Mouse (Mus musculus) Patski (cell line): Measurements from ENCODE around the gene Onecut1. TPM values are rescaled to one million over a fixed set of nuclear protein-coding genes. Genes with fewer than 3 reads are reported as not detected.
A peak's percentile ranks its signal among the peaks of the same experiment; 100 is the strongest.

Experiments
- ATAC-seq: fragments of 100-300 bp; one replicate; pipeline ENCODE4 v1.8.0; 2021
- CTCF ChIA-PET: fragments of 350-600 bp; sonication (Branson Sonifier 250); formaldehyde crosslinking; loops from one replicate; lab custom pipeline; 2022; ENCODE audit warnings: inconsistent platforms; lab: Charles Lee
- POLR2A ChIA-PET: fragments of 350-600 bp; sonication (Branson Sonifier 250); formaldehyde crosslinking; loops from one replicate; lab custom pipeline; 2022; ENCODE audit warnings: antibody characterized with exemption, inconsistent platforms; lab: Charles Lee
- DNase-seq: peaks from one replicate; pipeline ENCODE4 v3.0.0-alpha.2; 2011; ENCODE audit warnings: low read depth, low spot score
- H3K27me3 ChIP-seq: fragments of 371-371 bp; one replicate; pipeline ENCODE4 v1.5.1; 2021
- CTCF ChIP-seq: fragments of 100-300 bp; IDR thresholded peaks from one replicate; pipeline ENCODE4 v1.5.1; 2021
- in situ Hi-C: fragments of 300-500 bp; cut with MboI; formaldehyde crosslinking; loops from 3 replicates; pipeline ENCODE4 v1.11.1; 2018; ENCODE audit warnings: low pct_unique_long_range_greater_than_20kb, mixed read lengths
- polyA plus RNA-seq: library from polyadenylated mRNA; unstranded; gene quantifications from one replicate; pipeline ENCODE4 v1.2.3, GENCODE M21; 2021

Onecut1 gene
- polyA plus RNA-seq, 1 experiment from 2014 or later: not detected

DNA sequence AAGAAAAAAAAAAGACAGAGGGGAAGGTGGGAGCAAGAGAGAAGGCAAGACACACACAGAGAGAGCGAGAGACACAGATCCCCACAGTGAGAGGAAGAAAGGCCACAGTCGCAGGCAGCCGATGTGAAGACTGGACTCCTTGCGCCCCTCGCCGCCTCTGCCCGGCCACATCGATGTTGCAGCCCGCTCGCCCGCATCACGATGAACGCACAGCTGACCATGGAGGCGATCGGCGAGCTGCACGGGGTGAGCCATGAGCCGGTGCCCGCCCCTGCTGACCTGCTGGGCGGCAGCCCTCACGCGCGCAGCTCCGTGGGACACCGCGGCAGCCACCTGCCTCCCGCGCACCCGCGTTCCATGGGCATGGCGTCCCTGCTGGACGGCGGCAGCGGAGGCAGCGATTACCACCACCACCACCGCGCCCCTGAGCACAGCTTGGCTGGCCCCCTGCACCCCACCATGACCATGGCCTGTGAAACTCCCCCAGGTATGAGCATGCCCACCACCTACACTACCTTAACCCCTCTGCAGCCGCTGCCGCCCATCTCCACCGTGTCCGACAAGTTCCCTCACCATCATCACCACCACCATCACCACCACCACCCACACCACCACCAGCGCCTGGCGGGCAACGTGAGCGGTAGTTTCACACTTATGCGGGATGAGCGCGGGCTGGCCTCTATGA lies 517 bp downstream of the Onecut1 start:
- TF ChIP-seq CTCF: no peak
- no peak for ATAC-seq
- ChIA-PET CTCF (no interaction called here), POLR2A (no interaction called here)
- in situ Hi-C loops: no loop called here
- peaks cover 63% of the 10 kb centered on the region for H3K27me3 ChIP-seq
- no peak for DNase-seq

DNA sequence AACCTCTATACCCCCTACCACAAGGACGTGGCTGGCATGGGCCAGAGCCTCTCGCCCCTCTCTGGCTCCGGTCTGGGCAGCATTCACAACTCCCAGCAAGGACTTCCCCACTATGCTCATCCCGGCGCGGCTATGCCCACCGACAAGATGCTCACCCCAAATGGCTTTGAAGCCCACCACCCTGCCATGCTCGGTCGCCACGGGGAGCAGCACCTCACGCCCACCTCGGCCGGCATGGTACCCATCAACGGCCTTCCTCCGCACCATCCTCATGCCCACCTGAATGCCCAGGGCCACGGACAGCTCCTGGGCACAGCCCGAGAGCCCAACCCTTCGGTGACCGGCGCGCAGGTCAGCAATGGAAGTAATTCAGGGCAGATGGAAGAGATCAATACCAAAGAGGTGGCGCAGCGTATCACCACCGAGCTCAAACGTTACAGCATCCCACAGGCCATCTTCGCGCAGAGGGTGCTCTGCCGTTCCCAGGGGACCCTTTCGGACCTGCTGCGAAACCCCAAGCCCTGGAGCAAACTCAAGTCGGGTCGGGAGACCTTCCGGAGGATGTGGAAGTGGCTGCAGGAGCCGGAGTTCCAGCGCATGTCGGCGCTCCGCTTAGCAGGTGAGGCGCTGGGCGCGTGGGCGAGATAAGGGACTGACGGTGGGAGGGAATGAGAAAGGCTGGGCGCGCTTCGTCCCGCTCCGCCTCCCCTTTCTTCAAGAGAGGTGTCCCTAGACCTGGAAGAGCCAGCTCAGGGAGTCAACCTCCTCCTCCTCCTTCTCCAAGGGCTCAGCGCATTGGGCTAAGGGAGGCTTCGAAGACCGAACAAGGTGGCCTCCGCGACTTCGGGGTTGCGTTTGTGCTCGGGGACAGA lies 1.3 kb downstream of the Onecut1 start:
- CTCF ChIA-PET: no interaction called here

DNA sequence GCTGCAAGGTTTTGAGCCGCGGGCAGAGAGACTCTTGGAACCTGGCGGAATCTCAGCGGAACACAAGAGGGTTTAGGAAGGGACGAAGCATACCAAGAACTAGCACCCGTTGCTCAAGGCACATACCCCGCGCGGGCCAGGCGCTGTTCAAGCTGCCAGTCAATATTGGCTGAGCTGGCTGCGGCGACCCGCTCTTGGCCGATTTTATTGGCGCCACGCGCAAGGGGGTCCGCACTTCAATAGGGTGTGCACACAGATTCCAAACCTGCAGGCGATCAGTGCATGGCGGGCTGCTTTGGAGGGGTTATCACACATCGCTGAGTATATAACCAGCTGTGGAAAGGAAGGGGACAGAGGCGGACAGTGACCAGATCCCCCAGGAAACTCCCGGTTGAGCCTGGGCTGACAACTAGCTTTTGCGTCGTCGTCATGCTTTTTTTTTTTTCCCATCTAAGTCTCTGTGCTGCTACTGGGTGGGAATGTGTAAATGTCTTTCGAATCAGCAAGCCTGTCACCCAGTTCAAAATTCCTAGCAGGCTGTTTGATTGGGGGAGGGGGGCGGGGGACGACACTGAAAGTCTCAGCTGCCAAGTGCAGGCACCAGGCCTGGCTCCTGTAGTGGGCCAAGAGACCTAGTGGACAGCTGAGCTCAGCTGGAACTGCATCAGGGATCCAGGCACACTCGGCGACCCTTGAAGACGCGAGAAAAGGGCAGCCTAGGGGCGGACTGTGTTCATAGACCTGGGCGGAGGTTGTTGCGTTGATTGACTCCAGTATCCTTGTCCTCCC lies 2.1 kb downstream of the Onecut1 start:
- H3K27me3 ChIP-seq: peaks cover 58% of the 10 kb centered on the region
- CTCF ChIA-PET: no interaction called here
- no peak for TF ChIP-seq CTCF
- in situ Hi-C loops: no loop called here
- no peak for DNase-seq
- no peak for ATAC-seq
- POLR2A ChIA-PET: interaction anchor here (0.6 kb wide), 1 partner anchor 885 kb away, joined by 3 read pairs; no protein-coding TSS in a partner anchor

More for the DNA sequence above, 1.3 kb downstream of the Onecut1 start:
- ATAC-seq (no peak), DNase-seq (no peak)
- TF ChIP-seq CTCF: no peak
- H3K27me3 ChIP-seq: peaks cover 57% of the 10 kb centered on the region
- POLR2A ChIA-PET: interaction anchor here (0.6 kb wide), 1 partner anchor 884 kb away, joined by 3 read pairs; no protein-coding TSS in a partner anchor
- in situ Hi-C loops: no loop called here

DNA sequence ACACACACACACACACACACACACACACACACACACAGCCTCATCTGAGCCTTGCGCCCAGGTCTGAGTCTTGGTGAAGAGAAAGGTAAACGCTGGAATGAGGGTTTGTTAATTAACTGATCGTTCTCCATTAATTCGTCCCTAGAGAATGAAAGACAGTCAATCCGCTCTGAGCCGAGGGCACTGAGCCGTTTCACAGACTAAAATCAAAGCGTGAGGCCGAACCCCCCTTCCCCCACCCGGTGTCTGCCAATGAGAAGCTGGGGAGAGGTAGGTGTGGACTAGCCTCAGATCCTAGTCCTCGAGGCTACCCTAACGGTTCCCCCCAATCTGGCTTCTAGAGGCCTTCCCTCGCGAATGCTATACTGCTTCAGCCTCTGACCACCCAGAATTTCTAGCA lies 2.8 kb downstream of the Onecut1 start:
- TF ChIP-seq CTCF: no peak
- POLR2A ChIA-PET: no interaction called here
- peaks cover 58% of the 10 kb centered on the region for H3K27me3 ChIP-seq
- CTCF ChIA-PET: no interaction called here
- in situ Hi-C loops: no loop called here
- no peak for DNase-seq
- no peak for ATAC-seq

DNA sequence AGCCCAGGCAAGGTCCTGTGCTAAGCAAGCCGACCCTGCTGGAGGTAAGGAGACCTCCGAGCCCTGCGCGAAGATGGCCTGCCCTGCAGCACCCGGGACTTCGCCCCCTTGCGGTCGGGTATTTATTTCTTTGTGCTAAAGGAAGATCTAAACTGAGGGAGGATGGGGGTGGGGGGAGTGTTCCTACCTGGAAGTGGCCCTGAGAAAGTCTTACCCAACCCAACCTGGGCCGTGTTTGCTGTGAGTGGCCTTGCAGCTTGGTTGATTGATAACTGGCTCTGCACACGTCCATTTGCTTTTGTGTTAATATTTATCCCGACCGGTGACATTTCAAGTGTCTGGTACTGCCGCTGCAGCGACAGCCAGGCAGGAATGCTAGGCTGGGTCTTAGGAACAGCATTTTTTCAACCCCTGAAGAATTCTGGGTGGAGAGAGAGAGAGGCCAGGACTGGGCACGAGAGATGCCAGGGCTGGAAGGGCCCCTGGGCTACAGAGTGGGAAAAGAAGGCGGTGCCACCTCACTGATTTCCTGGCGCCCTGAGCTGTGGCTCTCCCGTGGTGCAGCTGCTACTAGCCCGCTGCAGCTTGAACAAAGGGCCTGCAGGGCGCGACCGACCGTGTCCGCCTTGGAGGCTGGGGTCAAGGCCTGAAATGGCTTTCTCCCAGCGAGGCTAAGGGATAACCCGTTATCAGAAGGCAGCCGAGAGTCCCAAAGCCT lies 5.0 kb downstream of the Onecut1 start:
- CTCF ChIA-PET: no interaction called here

DNA sequence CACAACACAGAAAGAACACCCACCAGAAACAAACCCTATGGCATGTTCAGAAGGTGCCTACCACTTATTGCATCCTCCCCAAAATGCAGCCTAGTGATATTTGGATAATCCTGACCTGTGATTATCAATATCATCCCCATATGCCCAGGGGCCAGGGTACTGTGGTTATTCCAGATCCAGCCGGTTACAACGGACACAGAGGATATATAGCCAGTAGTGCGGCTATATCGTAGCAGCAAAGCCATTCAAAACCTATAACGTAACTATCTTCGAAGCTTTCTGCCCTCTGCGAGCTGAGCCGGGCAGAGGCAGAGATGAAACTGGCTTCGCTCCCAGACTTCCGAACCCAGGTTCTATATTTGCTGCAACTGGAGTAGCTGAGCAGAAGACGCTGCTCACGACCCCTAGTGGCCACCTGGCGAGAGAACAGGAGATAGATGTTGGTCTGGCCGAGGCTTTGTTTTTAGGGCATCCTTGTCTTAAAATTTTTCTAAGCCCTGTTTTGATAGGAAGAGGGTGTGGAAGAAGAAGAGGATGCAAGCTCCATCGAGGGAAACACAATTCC lies 6.0 kb downstream of the Onecut1 start:
- no peak for DNase-seq
- CTCF ChIA-PET: interaction anchor here (4.0 kb wide), 1 partner anchor 337 kb away, joined by 14 read pairs; no protein-coding TSS in a partner anchor
- TF ChIP-seq CTCF: no peak
- POLR2A ChIA-PET: no interaction called here
- peaks cover 47% of the 10 kb centered on the region for H3K27me3 ChIP-seq
- in situ Hi-C loops: no loop called here
- ATAC-seq: no peak

More for the DNA sequence above, 5.0 kb downstream of the Onecut1 start:
- TF ChIP-seq CTCF: no peak
- peaks cover 51% of the 10 kb centered on the region for H3K27me3 ChIP-seq
- DNase-seq (no peak), ATAC-seq (no peak)
- in situ Hi-C loops: no loop called here
- POLR2A ChIA-PET: no interaction called here

DNA sequence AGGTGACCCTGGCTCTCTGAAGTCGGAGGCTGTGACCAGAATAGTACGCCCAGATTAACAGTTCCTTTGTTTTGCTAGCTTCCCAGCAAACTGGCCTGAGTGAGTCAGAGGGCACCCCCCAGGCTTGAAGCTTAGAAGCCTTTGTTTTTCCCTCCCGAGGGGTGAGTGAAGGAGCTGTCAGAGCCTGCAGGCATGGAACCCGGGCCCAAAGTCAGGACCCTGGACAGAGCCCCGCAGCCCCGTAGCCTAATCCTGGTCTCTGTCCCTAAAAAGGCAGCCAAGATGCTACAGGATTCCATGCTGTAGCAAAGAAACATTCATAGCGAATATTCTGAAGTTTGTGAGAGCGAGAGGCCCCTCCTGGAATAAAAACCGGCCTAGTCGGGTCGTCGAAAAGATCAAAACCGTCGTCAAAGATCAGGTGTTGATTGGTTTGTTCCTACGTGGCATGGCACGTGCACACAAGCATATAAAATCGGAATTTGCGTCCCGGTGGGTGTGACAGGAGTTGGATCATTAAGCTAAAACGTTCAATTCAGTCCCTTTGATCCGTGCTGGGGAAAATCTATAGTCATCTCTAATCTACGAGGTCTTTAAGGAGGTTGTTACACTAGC lies 6.7 kb downstream of the Onecut1 start:
- H3K27me3 ChIP-seq: peaks cover 45% of the 10 kb centered on the region
- DNase-seq (peak; percentile 19), ATAC-seq (peak; percentile 69)
- in situ Hi-C loops: no loop called here
- POLR2A ChIA-PET: interaction anchor here (0.7 to 0.8 kb wide), 2 partner anchors 708 to 1114 kb away, joined by 3 to 9 read pairs; no protein-coding TSS in a partner anchor
- CTCF ChIA-PET: interaction anchor here (4.0 kb wide), 1 partner anchor 338 kb away, joined by 14 read pairs; no protein-coding TSS in a partner anchor
- no peak for TF ChIP-seq CTCF

DNA sequence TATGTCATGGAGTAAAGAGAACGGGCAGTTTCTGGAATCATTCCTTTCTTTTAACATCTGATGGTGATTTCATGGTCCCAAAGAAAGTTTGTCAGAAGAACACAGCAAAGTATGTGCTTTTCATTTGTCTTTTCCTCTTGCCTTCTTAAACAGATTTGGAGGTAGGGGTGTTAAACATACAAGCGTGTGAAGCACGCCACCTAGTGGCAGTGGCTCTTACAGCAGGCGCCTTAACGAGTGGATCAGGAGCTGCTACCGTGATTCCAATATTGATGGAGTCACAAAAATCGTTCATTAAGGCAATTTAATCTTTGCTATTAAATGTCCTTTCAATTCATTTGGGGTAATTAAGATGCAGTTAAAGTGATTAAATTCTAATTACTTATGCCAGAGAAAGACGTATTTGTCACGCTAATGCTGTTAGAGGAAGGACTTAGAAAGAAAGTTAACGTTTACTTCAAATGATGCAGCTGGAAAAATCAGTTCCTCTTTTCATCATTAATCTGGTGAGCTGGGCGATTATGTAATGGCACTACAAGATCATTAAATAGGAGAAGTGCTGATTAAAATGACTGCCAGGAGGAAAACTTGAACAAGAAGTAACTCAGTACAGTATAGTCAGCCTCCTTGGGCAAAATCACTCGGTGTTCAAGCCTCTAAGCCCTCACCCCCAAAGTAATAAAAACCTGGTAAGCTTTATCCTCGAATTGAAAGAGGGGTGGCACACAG lies 9.4 kb downstream of the Onecut1 start:
- DNase-seq (peak; percentile 10), ATAC-seq (no peak)
- in situ Hi-C loops: loop anchor here (5.0 to 10.0 kb wide), 2 partner anchors 339 to 726 kb away; no protein-coding TSS in a partner anchor
- TF ChIP-seq CTCF: peak; percentile 97
- CTCF ChIA-PET: interaction anchor here (0.6 to 4.0 kb wide), 9 partner anchors 12 to 730 kb away, joined by 3 to 14 read pairs (median 3); no protein-coding TSS in a partner anchor
- POLR2A ChIA-PET: no interaction called here
- peaks cover 44% of the 10 kb centered on the region for H3K27me3 ChIP-seq
